Mouse (Mus musculus) megakaryocyte, embryonic 14.5 days (primary cell): ENCODE measurements around the gene Vwa8.

ENCODE experiments used
- FLI1 ChIP-seq: IDR thresholded peaks from 2 replicates; pipeline ENCODE4 v1.6.1; 2012; ENCODE audit warnings: low read length, inconsistent platforms, mixed read lengths
- GATA1 ChIP-seq: IDR thresholded peaks from 3 replicates; pipeline ENCODE4 v1.6.1; 2012; ENCODE audit warnings: mixed read lengths, low read length, inconsistent platforms, borderline replicate concordance

- TF ChIP-seq FLI1 (no peak), GATA1 (no peak)
These were observed 199.1 kb downstream of the Vwa8 start for GRCm38 (mm10) chr14:79047956-79048355.
